8 mouse cellular contexts compared by ENCODE assay signal in the genomic region with DNA sequence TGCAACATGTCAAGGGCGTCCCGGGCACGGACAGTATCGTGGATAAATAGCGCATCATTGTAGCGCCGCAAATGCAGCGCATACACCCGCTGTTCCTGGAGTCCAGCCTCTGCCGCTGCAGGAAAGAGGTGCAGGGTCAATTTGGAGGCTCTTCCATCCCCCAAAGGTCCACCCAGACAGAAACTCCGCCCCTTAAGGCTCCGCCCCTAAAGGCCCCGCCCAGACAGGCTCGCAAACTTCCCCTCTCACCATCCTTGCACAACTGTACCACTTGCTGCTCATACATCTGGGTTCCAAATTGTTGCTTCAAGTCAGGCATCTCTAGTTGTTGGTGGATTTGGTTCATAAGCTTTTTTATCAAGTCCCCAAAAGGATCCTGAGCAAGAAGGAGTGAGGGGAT. TPM values are rescaled to one million over a fixed set of nuclear protein-coding genes. Genes with fewer than 3 reads are reported as not detected.
DNase-seq lines count a peak whose midpoint lies in the region; ATAC-seq lines count a peak whose summit lies in the region.

No protein-coding gene starts in this region.

- H3K36me3 ChIP-seq in heart, embryonic 12.5 days: peaks cover 19% of the 10 kb centered on the region
- H3K36me3 ChIP-seq in kidney, embryonic 15.5 days: peaks cover 20% of the 10 kb centered on the region

- peak overlapping the region; percentile 28; the same call in 1 of the 2 replicates for H3K4me3 ChIP-seq in heart, embryonic 12.5 days
- H3K4me3 ChIP-seq in kidney, embryonic 15.5 days (replicated peaks): peak overlapping the region; percentile 31

- peak overlapping the region; percentile 58 for H3K4me2 ChIP-seq in heart, embryonic 12.5 days
- peak overlapping the region; percentile 54 for H3K4me2 ChIP-seq in kidney, embryonic 15.5 days

- peaks cover 6% of the 10 kb centered on the region; the same call in 1 of the 2 replicates for H3K27me3 ChIP-seq in heart, embryonic 12.5 days (replicated peaks)
- H3K27me3 ChIP-seq in kidney, embryonic 15.5 days: no peaks in the 10 kb centered on the region

- peaks cover 4% of the 10 kb centered on the region for H3K4me1 ChIP-seq in heart, embryonic 12.5 days (replicated peaks)
- H3K4me1 ChIP-seq in kidney, embryonic 15.5 days: peaks cover 15% of the 10 kb centered on the region

- no peaks in the 10 kb centered on the region for H3K9me3 ChIP-seq in heart, embryonic 12.5 days (replicated peaks)
- no peaks in the 10 kb centered on the region for H3K9me3 ChIP-seq in kidney, embryonic 15.5 days (replicated peaks)

- no peak for ATAC-seq in CD4-positive, CD25-positive, alpha-beta regulatory T cell, adult 4 months
- ATAC-seq in heart, embryonic 12.5 days (ENCODE audit: insufficient number of reproducible peaks, low FRiP score): no peak; the same call in 1 of the 2 replicates
- no peak for ATAC-seq in kidney, embryonic 15.5 days (replicated peaks; ENCODE audit: low FRiP score)

- peak; percentile 43 for DNase-seq in CD4-positive, CD25-positive, alpha-beta regulatory T cell, adult 2 months (ENCODE audit: low read depth, low spot score)
- peak; percentile 70 for DNase-seq in embryo, embryonic 10.5 days (ENCODE audit: low spot score)
- DNase-seq in lung, postnatal 10 days: peak; percentile 89
- peak; percentile 65 to 68 for DNase-seq in spleen, postnatal 14 days (ENCODE audit: low spot score in 2 of 2)
- no peak for DNase-seq in frontal cortex, postnatal 10 days (ENCODE audit: low spot score in 2 of 2)

- WGBS in heart, embryonic 12.5 days: 6% methylated on average over 14 of the region's 14 CpGs
- WGBS in kidney, embryonic 15.5 days: 4% methylated on average over 14 of the region's 14 CpGs

- peak overlapping the region; percentile 33; the same call in 1 of the 2 replicates for H3K9ac ChIP-seq in heart, embryonic 12.5 days
- H3K9ac ChIP-seq in kidney, embryonic 15.5 days: no peak overlapping the region

- no peak overlapping the region for H3K27ac ChIP-seq in heart, embryonic 12.5 days (ENCODE audit: poor library complexity, severe bottlenecking)
- H3K27ac ChIP-seq in kidney, embryonic 15.5 days: no peak overlapping the region

RNA-seq across cellular contexts. Expression of a gene that starts 2.8 kb away (rescaled TPM):
- polyA plus RNA-seq in CD4-positive, CD25-positive, alpha-beta regulatory T cell, adult 4 months (2017; shearing (Covaris generic)): 10 to 100 TPM; 31.6 to 60.3 TPM
- 0.74 and 0.90 TPM in 2 replicates for polyA plus RNA-seq in heart, embryonic 12.5 days (2016; fragmentation: Nextera tagmentation; extraction: Ambion mirVana)
- polyA plus RNA-seq in kidney, embryonic 15.5 days (2015; fragmentation: Nextera tagmentation; extraction: Ambion mirVana): 2.8 and 3.6 TPM in 2 replicates

RNA-seq across cellular contexts. Expression of a gene that starts 9.0 kb away (rescaled TPM):
- under 1 TPM in 1 of 2 experiments, not detected in 1; 0.23 TPM for polyA plus RNA-seq in CD4-positive, CD25-positive, alpha-beta regulatory T cell, adult 4 months (2017; shearing (Covaris generic))
- polyA plus RNA-seq in heart, embryonic 12.5 days (2016; fragmentation: Nextera tagmentation; extraction: Ambion mirVana): 0.41 TPM in 1 of 2 replicates, not detected in the other
- 0.27 and 0.40 TPM in 2 replicates for polyA plus RNA-seq in kidney, embryonic 15.5 days (2015; fragmentation: Nextera tagmentation; extraction: Ambion mirVana)

RNA-seq across cellular contexts. Expression of a gene that starts 11.0 kb away (rescaled TPM):
- 10 to 100 TPM; 11.1 to 13.2 TPM for polyA plus RNA-seq in CD4-positive, CD25-positive, alpha-beta regulatory T cell, adult 4 months (2017; shearing (Covaris generic))
- 45.4 and 49.0 TPM in 2 replicates for polyA plus RNA-seq in heart, embryonic 12.5 days (2016; fragmentation: Nextera tagmentation; extraction: Ambion mirVana)
- 60.9 and 68.1 TPM in 2 replicates for polyA plus RNA-seq in kidney, embryonic 15.5 days (2015; fragmentation: Nextera tagmentation; extraction: Ambion mirVana)

RNA-seq across cellular contexts. Expression of a gene that starts 12.3 kb away (rescaled TPM):
- polyA plus RNA-seq in CD4-positive, CD25-positive, alpha-beta regulatory T cell, adult 4 months (2017; shearing (Covaris generic)): 1 to 10 TPM in 1 of 2 experiments, not detected in 1; 1.0 TPM
- polyA plus RNA-seq in heart, embryonic 12.5 days (2016; fragmentation: Nextera tagmentation; extraction: Ambion mirVana): 0.27 TPM in 1 of 2 replicates, not detected in the other
- polyA plus RNA-seq in kidney, embryonic 15.5 days (2015; fragmentation: Nextera tagmentation; extraction: Ambion mirVana): 0.27 TPM in 1 of 2 replicates, not detected in the other

RNA-seq across cellular contexts. Expression of a gene that starts 36.7 kb away (rescaled TPM):
- 10 to 100 TPM; 21.2 to 35.8 TPM for polyA plus RNA-seq in CD4-positive, CD25-positive, alpha-beta regulatory T cell, adult 4 months (2017; shearing (Covaris generic))
- 10.5 and 11.4 TPM in 2 replicates for polyA plus RNA-seq in heart, embryonic 12.5 days (2016; fragmentation: Nextera tagmentation; extraction: Ambion mirVana)
- polyA plus RNA-seq in kidney, embryonic 15.5 days (2015; fragmentation: Nextera tagmentation; extraction: Ambion mirVana): 29.5 and 32.3 TPM in 2 replicates

Comparison
In these comparisons a context has a peak if more than half of its experiments do, and no peak if none do; other contexts are left out.
1. DNase-seq: peak in CD4-positive, CD25-positive, alpha-beta regulatory T cell, adult 2 months (single experiment), embryo, embryonic 10.5 days (single experiment), lung, postnatal 10 days (single experiment) and spleen, postnatal 14 days (2 of 2); none in frontal cortex, postnatal 10 days (0 of 2).